Mouse (Mus musculus) yolk sac, embryonic 10.5 days (tissue): ENCODE measurements around the gene Ubr2.

Experiments
- DNase-seq: peaks from one replicate; pipeline ENCODE4 v3.0.0-alpha.2; 2017; ENCODE audit warnings: low spot score

Ubr2 gene

GRCm38 (mm10) chr17:46881728-46882127 is 128.6 kb downstream of the Ubr2 start:
- DNase-seq, result no peak

GRCm38 (mm10) chr17:46880322-46880721 is 130.0 kb downstream of the Ubr2 start:
- DNase-seq, result no peak

GRCm38 (mm10) chr17:46879841-46880311 is 130.5 kb downstream of the Ubr2 start:
- peak; percentile 20 for DNase-seq
